Mouse (Mus musculus) intestine, postnatal 0 days (tissue): ENCODE results near the gene Tst. TPM values are rescaled to one million over a fixed set of nuclear protein-coding genes. Genes with fewer than 3 reads are reported as not detected.

Experiments
- ATAC-seq: fragments of 200-750 bp; cut with Nextera tagmentation; 2 replicates; pipeline ENCODE4 v1.8.0; 2017; ENCODE audit warnings: mild to moderate bottlenecking, moderate TSS enrichment, moderate library complexity
- H3K27ac ChIP-seq: fragments of 300-500 bp; sonication (generic); 2 replicates; pipeline ENCODE4 v1.5.1; 2014; ENCODE audit warnings: mild to moderate bottlenecking, low read depth, low read length, moderate library complexity
- H3K27me3 ChIP-seq: fragments of 300-500 bp; sonication (generic); replicated peaks from 2 replicates; pipeline ENCODE4 v1.6.1; 2014; ENCODE audit warnings: low read length, mixed read lengths; ENCODE audit not compliant: control insufficient read depth, insufficient read depth
- H3K36me3 ChIP-seq: fragments of 300-500 bp; sonication (generic); 2 replicates; pipeline ENCODE4 v1.6.1; 2014; ENCODE audit warnings: mild to moderate bottlenecking, moderate library complexity; ENCODE audit not compliant: control insufficient read depth, insufficient read depth
- H3K4me1 ChIP-seq: fragments of 300-500 bp; sonication (generic); replicated peaks from 2 replicates; pipeline ENCODE4 v1.6.1; 2014; ENCODE audit warnings: antibody characterized with exemption, low read length, mixed read lengths; ENCODE audit not compliant: control insufficient read depth, insufficient read depth
- H3K4me2 ChIP-seq: fragments of 300-500 bp; sonication (generic); replicated peaks from 2 replicates; pipeline ENCODE4 v1.6.1; 2014; ENCODE audit warnings: low read depth, mild to moderate bottlenecking, moderate library complexity
- H3K4me3 ChIP-seq: fragments of 300-500 bp; sonication (generic); 2 replicates; pipeline ENCODE4 v1.5.1; 2014; ENCODE audit warnings: low read depth, low read length
- H3K9ac ChIP-seq: fragments of 300-500 bp; sonication (generic); 2 replicates; pipeline ENCODE4 v1.6.1; 2014; ENCODE audit warnings: mild to moderate bottlenecking, low read depth, low read length
- H3K9me3 ChIP-seq: fragments of 300-500 bp; sonication (generic); 2 replicates; pipeline ENCODE4 v1.6.1; 2016; ENCODE audit warnings: mixed run types; ENCODE audit not compliant: control insufficient read depth
- CTCF ChIP-seq: sonication (generic); IDR thresholded peaks from 2 replicates; pipeline ENCODE4 v1.5.1; 2016; ENCODE audit warnings: low read depth, mild to moderate bottlenecking, control low read depth, antibody characterized with exemption, moderate library complexity
- WGBS: fragments of 180-500 bp; shearing (Covaris S2); extraction: QIAGEN DNeasy Blood & Tissue Kit; methylation state at CpG from one replicate; pipeline ENCODE4 v1.1.7; 2014; 5-methylcytosine and 5-hydroxymethylcytosine counted together
- polyA plus RNA-seq: library from polyadenylated mRNA; unstranded; fragments of >200 nt; fragmentation: Nextera tagmentation; extraction: Ambion mirVana; gene quantifications from 2 replicates; pipeline ENCODE4 v1.2.1, GENCODE M21; 2015

Gene Tst
- polyA plus RNA-seq, 1 experiment from 2014 or later, result 48.3 TPM

DNA sequence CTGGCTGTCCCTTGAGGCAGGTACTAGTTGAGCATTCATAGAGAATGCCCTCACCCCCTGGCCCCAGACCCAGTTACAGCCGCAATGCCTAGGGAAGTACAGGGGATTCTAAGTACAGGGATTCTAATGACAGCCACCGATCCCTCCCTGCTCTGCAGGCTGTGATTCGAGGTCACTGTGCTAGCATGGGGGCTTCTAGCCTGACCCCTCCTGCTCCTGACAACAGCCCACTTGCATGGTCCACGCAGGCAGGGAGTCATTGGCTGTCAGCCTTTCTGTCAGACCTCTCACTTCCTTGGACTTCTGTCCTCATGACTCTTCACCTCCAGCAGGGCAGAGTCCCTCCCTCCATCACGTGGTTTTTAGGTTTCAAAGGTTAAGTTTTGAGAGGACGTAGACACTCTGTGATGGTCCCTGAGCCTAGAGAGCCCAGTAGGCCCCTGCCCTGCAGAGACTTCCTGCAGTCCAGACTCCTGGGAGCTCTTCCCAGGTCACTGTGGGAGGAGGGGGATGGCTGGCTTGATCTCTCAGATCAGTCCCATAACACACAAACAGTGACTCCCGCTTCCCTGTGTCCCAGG lies 25.9 kb upstream of the Tst start:
- Histone ChIP-seq H3K9me3 (no peaks in the 10 kb centered on the region), H3K4me2 (no peak overlapping the region), H3K27ac (peak overlapping the region; percentile 21; the same call in 1 of the 2 replicates), H3K9ac (no peak overlapping the region), H3K27me3 (peaks cover 39% of the 10 kb centered on the region), H3K4me3 (no peak overlapping the region), H3K4me1 (no peaks in the 10 kb centered on the region), H3K36me3 (peaks cover 4% of the 10 kb centered on the region; the same call in 1 of the 2 replicates)
- WGBS, result 66% methylated on average over 7 of the region's 7 CpGs
- ATAC-seq, result peak; percentile 75
- TF ChIP-seq CTCF, result no peak

DNA sequence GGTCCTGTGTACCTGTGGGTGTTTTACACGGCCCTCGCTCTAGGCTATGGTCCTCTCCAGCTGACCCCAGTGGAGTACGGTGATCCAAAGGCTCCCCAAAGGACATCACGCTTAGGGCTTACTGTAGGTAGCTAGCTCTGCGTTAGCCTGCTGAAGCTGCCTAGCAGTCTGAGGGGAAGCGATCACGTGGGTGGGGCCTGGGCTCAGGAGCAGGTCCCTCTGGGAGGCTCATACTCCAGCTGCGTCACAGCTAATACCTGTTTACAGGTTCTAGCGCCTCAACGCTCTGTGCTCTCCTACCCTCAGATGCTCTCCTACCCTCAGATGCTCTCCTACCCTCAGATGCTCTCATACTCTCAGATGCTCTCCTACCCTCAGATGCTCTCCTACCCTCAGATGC lies 25.2 kb upstream of the Tst start:
- Histone ChIP-seq H3K36me3 (peaks cover 4% of the 10 kb centered on the region; the same call in 1 of the 2 replicates), H3K4me3 (no peak overlapping the region), H3K4me2 (no peak overlapping the region), H3K27me3 (peaks cover 35% of the 10 kb centered on the region), H3K9me3 (no peaks in the 10 kb centered on the region), H3K4me1 (no peaks in the 10 kb centered on the region), H3K27ac (no peak overlapping the region), H3K9ac (no peak overlapping the region)
- no peak for TF ChIP-seq CTCF
- WGBS, result 86% methylated on average over 10 of the region's 10 CpGs
- ATAC-seq, result no peak

DNA sequence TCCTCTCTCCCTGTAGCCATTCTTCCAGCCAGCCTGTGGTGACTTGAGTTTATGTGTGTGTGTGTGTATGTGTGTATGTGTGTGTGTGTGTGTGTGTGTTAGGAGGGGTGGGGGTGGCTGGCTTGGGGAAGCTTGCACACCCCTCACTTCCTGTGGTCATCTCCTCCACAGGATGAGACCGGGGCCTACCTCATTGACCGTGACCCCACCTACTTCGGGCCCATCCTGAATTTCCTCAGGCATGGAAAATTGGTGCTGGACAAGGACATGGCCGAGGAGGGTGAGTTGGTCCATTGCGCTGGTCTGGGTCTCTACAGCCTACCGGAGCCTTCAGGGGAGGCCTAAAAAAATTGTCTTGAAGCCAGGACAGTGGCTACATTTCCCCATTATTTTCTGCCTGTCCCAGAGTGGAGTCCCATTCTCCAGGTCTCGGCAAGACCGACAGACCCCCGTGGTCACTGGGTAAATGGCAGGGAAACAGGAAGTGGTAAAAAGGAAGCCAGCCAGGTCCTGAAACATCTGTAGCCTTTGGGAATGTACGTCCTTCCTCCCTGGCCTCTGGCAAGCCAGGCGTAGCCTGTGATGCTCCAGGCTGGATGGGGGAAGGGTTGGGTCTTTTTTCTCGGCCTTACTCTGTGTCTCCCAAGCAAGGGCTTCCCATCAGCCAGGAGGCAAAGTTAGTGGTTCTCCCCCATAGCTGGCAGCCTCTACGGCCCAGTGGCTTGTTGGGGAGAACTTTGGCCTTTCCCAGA lies 24.3 kb upstream of the Tst start:
- Histone ChIP-seq H3K9me3 (no peaks in the 10 kb centered on the region), H3K27me3 (peaks cover 34% of the 10 kb centered on the region), H3K4me1 (no peaks in the 10 kb centered on the region), H3K9ac (no peak overlapping the region), H3K27ac (peak overlapping the region; percentile 37), H3K36me3 (peaks cover 4% of the 10 kb centered on the region; the same call in 1 of the 2 replicates), H3K4me2 (peak overlapping the region; percentile 59; the same call in 1 of the 2 replicates), H3K4me3 (no peak overlapping the region)
- no peak for ATAC-seq
- TF ChIP-seq CTCF, result no peak
- 79% methylated on average over 13 of the region's 13 CpGs for WGBS

DNA sequence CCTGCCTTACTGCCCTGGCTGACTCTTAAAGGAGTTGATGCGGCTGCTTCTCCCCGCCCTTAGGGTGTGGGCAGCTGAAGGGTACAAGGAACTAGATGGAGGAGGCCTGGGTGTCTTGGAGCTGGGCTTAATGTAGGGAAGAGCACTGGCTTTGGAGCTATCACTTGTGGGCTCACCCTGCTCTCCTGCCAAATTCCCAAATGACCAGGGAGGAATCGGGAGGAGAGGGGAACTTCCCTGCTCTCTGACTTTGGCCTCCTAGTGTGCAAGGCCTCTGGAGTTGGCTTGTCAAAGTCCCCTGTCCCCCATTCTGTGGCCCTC lies 23.4 kb upstream of the Tst start:
- 21% methylated on average over 3 of the region's 3 CpGs for WGBS
- H3K27me3 ChIP-seq, result peaks cover 43% of the 10 kb centered on the region
- peaks cover 4% of the 10 kb centered on the region; the same call in 1 of the 2 replicates for H3K36me3 ChIP-seq

DNA sequence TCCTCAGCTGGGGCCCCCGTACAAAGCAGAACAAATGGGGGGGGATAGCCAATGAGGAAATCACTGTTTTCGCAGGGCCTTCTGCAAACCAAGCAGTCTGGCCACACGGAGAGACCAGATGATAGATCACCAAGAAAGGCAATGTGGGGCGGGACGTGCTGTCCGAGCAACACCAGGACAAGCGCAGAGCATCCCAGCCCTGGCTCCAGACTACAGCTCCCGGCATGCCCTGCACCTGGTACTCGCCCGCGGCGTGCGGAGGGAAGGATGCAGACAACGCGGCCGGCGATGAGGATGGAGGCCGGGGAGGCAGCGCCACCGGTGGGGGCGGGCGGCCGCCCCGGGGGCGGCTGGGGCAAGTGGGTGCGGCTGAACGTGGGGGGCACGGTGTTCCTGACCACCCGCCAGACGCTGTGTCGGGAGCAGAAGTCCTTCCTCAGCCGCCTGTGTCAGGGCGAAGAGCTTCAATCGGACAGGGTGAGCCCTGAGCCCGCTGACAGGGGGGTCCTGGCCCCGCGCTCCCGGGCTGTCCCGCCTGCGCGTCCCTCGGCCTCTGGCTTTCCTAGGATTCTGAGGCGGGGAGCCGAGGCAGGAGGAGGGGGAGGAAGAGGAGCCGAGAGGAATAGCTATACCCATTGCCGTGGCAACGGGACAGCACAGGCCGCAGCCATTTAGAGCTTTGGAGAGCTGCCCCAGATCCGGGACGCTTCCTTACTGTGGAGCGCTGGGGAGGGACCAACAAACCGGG lies 22.9 kb upstream of the Tst start, which contains the start of gene Kctd17:
Kctd17 (plus strand) TSS at position 174 of the 748 bp plus-strand sequence.
- Histone ChIP-seq H3K4me3 (peak within 1 kb of the TSS; percentile 50), H3K9ac (peak within 1 kb of the TSS; percentile 38; the same call in 1 of the 2 replicates), H3K27ac (peak within 1 kb of the TSS; percentile 35; the same call in 1 of the 2 replicates), H3K9me3 (no peaks in the 10 kb centered on the region), H3K4me2 (peak within 1 kb of the TSS; percentile 59), H3K27me3 (peaks cover 48% of the 10 kb centered on the region), H3K4me1 (no peaks in the 10 kb centered on the region), H3K36me3 (peaks cover 4% of the 10 kb centered on the region; the same call in 1 of the 2 replicates)
- TF ChIP-seq CTCF, result no peak
- 1% methylated on average over 50 of the region's 52 CpGs for WGBS
- peak; percentile 29; the same call in 1 of the 2 replicates for ATAC-seq

More for the DNA sequence above, 23.4 kb upstream of the Tst start:
- no peak for TF ChIP-seq CTCF
- H3K9ac ChIP-seq, result peak overlapping the region; percentile 38; the same call in 1 of the 2 replicates
- no peaks in the 10 kb centered on the region for H3K9me3 ChIP-seq
- ATAC-seq, result no peak
- H3K4me3 ChIP-seq, result peak overlapping the region; percentile 50
- peak overlapping the region; percentile 35; the same call in 1 of the 2 replicates for H3K27ac ChIP-seq
- H3K4me2 ChIP-seq, result peak overlapping the region; percentile 59
- H3K4me1 ChIP-seq, result no peaks in the 10 kb centered on the region

DNA sequence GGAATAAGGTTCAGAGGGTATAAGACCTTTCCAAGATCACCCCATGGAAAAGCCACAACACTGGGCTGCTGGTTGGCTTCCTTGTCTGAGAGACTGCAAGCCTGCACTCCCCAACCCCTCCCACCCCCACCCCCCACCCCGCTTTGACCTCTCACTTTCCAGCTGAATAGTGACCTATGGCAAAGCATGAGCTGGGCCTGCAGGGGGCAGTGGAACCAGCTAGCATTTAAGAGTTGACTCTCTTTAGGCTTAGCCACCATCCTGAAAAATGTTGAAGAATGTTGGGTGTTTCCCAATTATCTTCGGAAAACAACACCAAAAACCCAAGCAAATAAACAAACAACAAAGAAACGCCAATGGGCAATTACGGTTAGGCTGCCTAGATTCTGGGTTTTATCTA lies 19.5 kb upstream of the Tst start:
- WGBS, result 60% methylated on average over 4 of the region's 4 CpGs
- no peak overlapping the region for H3K9ac ChIP-seq
- peak; percentile 41 for TF ChIP-seq CTCF
- no peak overlapping the region for H3K4me2 ChIP-seq
- no peaks in the 10 kb centered on the region for H3K4me1 ChIP-seq
- peaks cover 74% of the 10 kb centered on the region for H3K27me3 ChIP-seq
- ATAC-seq, result no peak
- no peak overlapping the region for H3K27ac ChIP-seq
- H3K4me3 ChIP-seq, result no peak overlapping the region
- no peaks in the 10 kb centered on the region for H3K9me3 ChIP-seq
- no peaks in the 10 kb centered on the region for H3K36me3 ChIP-seq
